Mouse (Mus musculus): ENCODE data around the gene Xrcc3. TPM values are rescaled to one million over a fixed set of nuclear protein-coding genes. Genes with fewer than 3 reads are reported as not detected.

Gene Xrcc3
- total and polyA plus RNA-seq, 3 experiments, result 11.8 to 16.3 (median 13.3) TPM

GRCm38 (mm10) chr12:111774156-111774555 is 39.5 kb downstream of the Xrcc3 start:
- Histone ChIP-seq H3K79me2 (replicated peaks; ENCODE audit: control insufficient read depth, extremely low read depth, insufficient read depth, poor library complexity, severe bottlenecking) (peaks cover 14% of the 10 kb centered on the region), H3K9me3 (replicated peaks; ENCODE audit: low read length) (peaks cover 8% of the 10 kb centered on the region), H3K36me3 (replicated peaks in 1 of 2; ENCODE audit: control insufficient read depth in 1 of 2, insufficient read depth in 1 of 2, low read length in 1 of 2) (peaks cover 64 to 90% of the 10 kb centered on the region in 2 experiments), H3K27ac (ENCODE audit: insufficient read depth, low read depth) (no peak overlapping the region), H3K4me2 (ENCODE audit: insufficient read depth, low read depth, poor library complexity, severe bottlenecking) (no peak overlapping the region), H3K27me3 (replicated peaks) (no peaks in the 10 kb centered on the region), H3K4me1 (ENCODE audit: control insufficient read depth in 1 of 2, insufficient read depth in 2 of 2) (peaks cover 0 to 18% of the 10 kb centered on the region in 2 experiments; a peak in 2 of 4 replicates), H3K4me3 (replicated peaks in 1 of 3; ENCODE audit: low read depth in 2 of 3, low read length in 2 of 3, poor library complexity in 1 of 3) (no peak overlapping the region), H3K9ac (ENCODE audit: insufficient read depth, low read depth) (no peak overlapping the region)
- DNase-seq (ENCODE audit: extremely low read depth), result no peak
- in situ Hi-C loops (cut with MboI; ENCODE audit: low pct_ligation_motif_present, low pct_unique_long_range_greater_than_20kb, low sequenced_read_pairs), result no loop called here
- dilution Hi-C loops (cut with MboI; ENCODE audit: extremely low pct_ligation_motif_present, extremely low pct_unique_long_range_greater_than_20kb, low sequenced_read_pairs), result no loop called here
- TF ChIP-seq NELFE (IDR thresholded peaks at IDR 0.05; ENCODE audit: low read depth, low read length) (no peak), PAX5 (IDR thresholded peaks at IDR 0.05; ENCODE audit: low read length) (no peak), EP300 (IDR thresholded peaks at IDR 0.05; ENCODE audit: low read length) (no peak), CTCF (conservative IDR thresholded peaks at IDR 0.05 in 1 of 2, IDR thresholded peaks at IDR 0.05 in 1 of 2; ENCODE audit: low read depth in 2 of 2, low read length in 2 of 2) (no peak), RAD21 (IDR thresholded peaks at IDR 0.05; ENCODE audit: low read depth, low read length) (no peak), ELF1 (IDR thresholded peaks at IDR 0.05; ENCODE audit: low read depth, low read length) (no peak), ETS1 (conservative IDR thresholded peaks at IDR 0.05; ENCODE audit: low read depth, low read length) (no peak)

GRCm38 (mm10) chr12:111770651-111771050 is 43.0 kb downstream of the Xrcc3 start:
- peaks cover 11 to 49% of the 10 kb centered on the region in 2 experiments; a peak in 3 of 4 replicates for H3K4me1 ChIP-seq (ENCODE audit: control insufficient read depth in 1 of 2, insufficient read depth in 2 of 2)
- dilution Hi-C loops (cut with MboI; ENCODE audit: extremely low pct_ligation_motif_present, extremely low pct_unique_long_range_greater_than_20kb, low sequenced_read_pairs), result no loop called here
- no peak for TF ChIP-seq MYC (IDR thresholded peaks at IDR 0.05; ENCODE audit: low read depth, low read length)
- no peak for TF ChIP-seq HCFC1 (IDR thresholded peaks at IDR 0.05; ENCODE audit: low read depth, low read length)
- no peak for TF ChIP-seq POLR2A (IDR thresholded peaks at IDR 0.05; ENCODE audit: low read depth, low read length)

GRCm38 (mm10) chr12:111769816-111770577 is 43.7 kb downstream of the Xrcc3 start:
- Histone ChIP-seq H3K4me3 (replicated peaks in 1 of 3; ENCODE audit: low read depth in 2 of 3, low read length in 2 of 3, poor library complexity in 1 of 3) (no peak overlapping the region), H3K27me3 (replicated peaks) (no peaks in the 10 kb centered on the region), H3K4me1 (ENCODE audit: control insufficient read depth in 1 of 2, insufficient read depth in 2 of 2) (peaks cover 11 to 49% of the 10 kb centered on the region in 2 experiments; a peak in 3 of 4 replicates), H3K9ac (ENCODE audit: insufficient read depth, low read depth) (no peak overlapping the region), H3K9me3 (replicated peaks; ENCODE audit: low read length) (peaks cover 3% of the 10 kb centered on the region), H3K79me2 (replicated peaks; ENCODE audit: control insufficient read depth, extremely low read depth, insufficient read depth, poor library complexity, severe bottlenecking) (peaks cover 26% of the 10 kb centered on the region), H3K27ac (ENCODE audit: insufficient read depth, low read depth) (no peak overlapping the region), H3K36me3 (replicated peaks in 1 of 2; ENCODE audit: control insufficient read depth in 1 of 2, insufficient read depth in 1 of 2, low read length in 1 of 2) (peaks cover 28 to 69% of the 10 kb centered on the region in 2 experiments), H3K4me2 (ENCODE audit: insufficient read depth, low read depth, poor library complexity, severe bottlenecking) (no peak overlapping the region)
- in situ Hi-C loops (cut with MboI; ENCODE audit: low pct_ligation_motif_present, low pct_unique_long_range_greater_than_20kb, low sequenced_read_pairs), result no loop called here
- TF ChIP-seq POLR2A (IDR thresholded peaks at IDR 0.05; ENCODE audit: low read depth, low read length), result no peak
- TF ChIP-seq PAX5 (IDR thresholded peaks at IDR 0.05; ENCODE audit: low read length), result no peak
- no peak for TF ChIP-seq BHLHE40 (IDR thresholded peaks at IDR 0.05; ENCODE audit: low read depth, low read length)
- no peak for TF ChIP-seq NRF1 (IDR thresholded peaks at IDR 0.05; ENCODE audit: low read depth, low read length)
- no peak for TF ChIP-seq TCF12 (IDR thresholded peaks at IDR 0.05; ENCODE audit: low read depth, low read length)
- no peak for TF ChIP-seq SMC3 (IDR thresholded peaks at IDR 0.05; ENCODE audit: low read depth, low read length)
- no peak for TF ChIP-seq E2F4 (IDR thresholded peaks at IDR 0.05; ENCODE audit: insufficient replicate concordance, low read depth, low read length)
- DNase-seq (ENCODE audit: extremely low read depth), result no peak
- dilution Hi-C loops (cut with MboI; ENCODE audit: extremely low pct_ligation_motif_present, extremely low pct_unique_long_range_greater_than_20kb, low sequenced_read_pairs), result no loop called here

More at GRCm38 (mm10) chr12:111770651-111771050, 43.0 kb downstream of the Xrcc3 start:
- no peaks in the 10 kb centered on the region for H3K27me3 ChIP-seq (replicated peaks)
- H3K36me3 ChIP-seq (replicated peaks in 1 of 2; ENCODE audit: control insufficient read depth in 1 of 2, insufficient read depth in 1 of 2, low read length in 1 of 2), result peaks cover 34 to 73% of the 10 kb centered on the region in 2 experiments
- peaks cover 24% of the 10 kb centered on the region for H3K79me2 ChIP-seq (replicated peaks; ENCODE audit: control insufficient read depth, extremely low read depth, insufficient read depth, poor library complexity, severe bottlenecking)
- no peak overlapping the region for H3K4me3 ChIP-seq (replicated peaks in 1 of 3; ENCODE audit: low read depth in 2 of 3, low read length in 2 of 3, poor library complexity in 1 of 3)
- H3K27ac ChIP-seq (ENCODE audit: insufficient read depth, low read depth), result no peak overlapping the region
- no peak overlapping the region for H3K4me2 ChIP-seq (ENCODE audit: insufficient read depth, low read depth, poor library complexity, severe bottlenecking)
- no peak for DNase-seq (ENCODE audit: extremely low read depth)
- H3K9ac ChIP-seq (ENCODE audit: insufficient read depth, low read depth), result no peak overlapping the region
- peaks cover 3% of the 10 kb centered on the region for H3K9me3 ChIP-seq (replicated peaks; ENCODE audit: low read length)
- in situ Hi-C loops (cut with MboI; ENCODE audit: low pct_ligation_motif_present, low pct_unique_long_range_greater_than_20kb, low sequenced_read_pairs), result no loop called here

Data from CH12.LX (cell line).